Mouse (Mus musculus) cerebellum, adult 11-12 months (tissue): ENCODE measurements at regions not wholly inside any gene's neighbourhood (a gene's known extent, or its start where the extent isn't known, plus 50 kb on each side); places are given as distances from the start of the nearest gene placed in this dataset.
"Not testable (repeated sequence)": the region's sequence is repeated elsewhere in the genome, so short reads cannot be mapped to it uniquely, and the experiment has no call there.

ENCODE experiments used
- DNase-seq: peaks from one replicate; pipeline ENCODE4 v3.0.0; 2022

DNA sequence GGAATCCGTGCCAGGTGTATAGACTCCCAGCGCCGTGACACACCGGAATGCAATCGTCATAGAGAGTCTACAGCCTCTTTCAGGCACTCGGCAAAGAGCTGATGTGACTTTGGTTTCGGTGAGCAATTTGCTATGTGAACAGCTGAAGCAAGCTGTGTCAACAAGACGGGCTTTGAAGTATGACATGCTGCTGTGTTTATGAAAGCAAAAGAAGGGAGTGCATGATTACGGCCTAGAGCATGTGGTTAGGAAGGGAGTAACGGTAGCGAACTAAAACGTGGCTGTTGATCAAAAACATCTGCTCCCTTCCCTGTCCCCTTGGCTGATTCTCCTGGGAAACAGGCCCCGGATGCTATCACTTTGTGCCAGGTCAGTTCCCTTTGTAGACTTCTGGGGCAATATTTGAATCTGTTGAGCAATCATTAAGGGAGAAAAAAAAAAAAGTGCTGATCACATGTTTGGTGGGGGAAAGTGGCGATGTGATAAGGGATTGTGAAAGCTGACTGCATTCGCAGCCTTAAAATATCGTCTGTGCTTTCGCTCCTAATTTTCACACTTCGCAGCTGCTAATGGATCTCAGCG, 764.3 kb downstream of the Robo2 start:
- DNase-seq = no peak

DNA sequence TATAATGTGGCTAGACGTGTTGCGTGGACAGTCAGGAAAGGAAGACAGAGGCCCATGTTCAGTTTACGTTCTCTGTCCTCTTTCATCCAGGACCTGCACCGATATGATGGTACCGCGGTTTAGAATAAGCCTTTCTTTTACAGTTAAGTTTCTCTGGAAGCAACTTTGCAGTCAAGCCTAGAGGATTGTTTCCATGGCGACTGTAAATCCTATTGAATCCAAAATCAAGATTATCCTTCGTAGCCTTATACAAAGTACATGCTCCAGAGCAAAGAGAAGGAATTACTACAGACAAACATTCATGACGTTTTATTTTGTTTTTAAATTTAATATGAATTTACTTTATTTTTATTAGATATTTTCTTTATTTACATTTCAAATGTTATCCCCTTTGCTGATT, 798.6 kb downstream of the Robo2 start:
- no peak for DNase-seq

DNA sequence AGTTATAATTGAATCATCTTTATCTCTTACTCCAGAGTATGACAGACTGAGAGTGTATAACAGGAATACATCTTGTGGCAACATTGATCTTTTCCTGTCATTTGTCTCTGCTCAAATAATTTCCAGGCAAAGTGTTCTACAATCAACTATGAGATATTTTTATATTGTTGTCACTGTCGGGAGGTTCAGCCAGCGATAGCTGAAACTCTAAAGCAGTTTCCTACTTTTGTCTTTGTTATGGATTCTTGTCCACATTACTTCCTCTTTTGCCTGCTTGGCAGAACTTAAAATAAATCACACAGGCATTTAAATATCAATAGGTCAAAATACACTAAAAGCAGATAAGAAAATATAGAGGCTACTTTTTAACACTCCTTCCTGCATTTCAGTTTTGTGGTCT, 820.2 kb downstream of the Robo2 start:
- DNase-seq = no peak

DNA sequence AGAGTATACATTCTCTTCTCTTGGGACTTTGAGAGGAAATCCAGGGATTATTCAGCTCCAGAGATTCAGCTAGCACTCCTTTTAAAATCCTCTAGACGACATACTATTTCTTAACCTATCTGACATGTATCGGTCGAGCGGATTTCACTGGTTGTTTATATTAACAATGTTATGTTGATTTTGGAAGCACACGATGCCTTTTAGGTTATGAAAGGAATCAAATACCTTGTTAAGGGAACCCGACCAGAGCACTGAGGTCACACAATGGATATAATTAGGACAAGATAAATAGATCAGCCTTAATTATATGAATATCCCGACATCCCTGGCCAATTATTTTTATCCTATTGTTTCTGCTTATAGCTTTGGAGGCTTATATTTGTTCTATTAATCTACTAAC, 850.4 kb downstream of the Robo2 start:
- DNase-seq = no peak

DNA sequence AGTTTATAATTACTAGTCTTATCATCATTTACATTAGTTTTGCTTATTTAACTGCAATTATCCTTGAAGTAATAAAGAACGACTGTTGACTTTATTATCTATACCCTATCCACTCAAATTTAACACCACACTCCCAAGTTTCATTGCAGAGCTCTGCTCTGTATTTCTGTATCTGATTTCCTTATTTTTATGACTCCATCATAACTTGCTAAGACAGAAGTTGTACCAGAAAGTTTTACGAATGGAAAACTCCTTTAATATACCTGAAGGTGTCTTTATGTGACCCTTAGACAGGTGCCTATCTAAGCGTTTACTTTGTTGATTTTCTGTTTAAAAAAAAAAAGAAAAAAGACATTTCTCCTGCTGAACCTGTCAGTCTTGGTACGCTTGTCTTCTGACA, 854.7 kb downstream of the Robo2 start:
- DNase-seq = no peak

DNA sequence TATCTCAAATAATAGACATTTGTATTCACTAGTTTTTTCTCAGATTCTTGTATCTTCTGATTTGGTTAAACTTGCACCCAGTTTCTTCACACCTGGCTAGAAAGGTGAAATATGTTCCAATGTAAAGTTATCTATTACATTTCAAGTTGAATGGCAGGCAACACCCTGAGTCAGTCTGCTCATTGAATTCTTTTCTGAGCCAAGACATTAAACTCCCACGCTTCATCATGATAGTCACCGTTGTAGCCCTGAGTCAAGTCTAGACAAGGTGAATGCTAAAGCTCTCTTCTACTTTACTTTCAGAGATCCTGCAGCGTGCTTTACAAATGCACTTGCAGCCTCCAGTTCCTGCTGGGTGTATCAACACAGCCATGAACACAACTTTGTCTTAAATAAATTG, 868.0 kb downstream of the Robo2 start:
- DNase-seq = no peak

DNA sequence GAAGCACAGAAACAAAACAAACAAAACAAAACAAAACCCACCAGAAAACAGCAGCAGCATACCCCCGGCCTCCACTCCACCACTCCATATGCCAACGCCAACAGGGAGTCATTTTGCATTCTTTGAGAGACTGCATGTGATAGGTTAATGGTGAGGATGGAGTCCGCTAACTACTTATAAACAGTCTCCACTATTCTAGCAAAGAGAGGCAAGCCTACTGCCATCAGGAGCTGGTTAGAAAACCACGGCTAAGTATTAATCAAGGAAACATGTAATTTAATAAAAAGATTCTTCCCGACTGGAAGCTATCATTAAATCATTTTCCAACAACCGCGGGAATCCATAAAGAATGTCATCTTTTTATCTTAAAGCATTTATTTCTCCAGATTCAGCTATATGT, 873.6 kb downstream of the Robo2 start:
- DNase-seq = no peak

DNA sequence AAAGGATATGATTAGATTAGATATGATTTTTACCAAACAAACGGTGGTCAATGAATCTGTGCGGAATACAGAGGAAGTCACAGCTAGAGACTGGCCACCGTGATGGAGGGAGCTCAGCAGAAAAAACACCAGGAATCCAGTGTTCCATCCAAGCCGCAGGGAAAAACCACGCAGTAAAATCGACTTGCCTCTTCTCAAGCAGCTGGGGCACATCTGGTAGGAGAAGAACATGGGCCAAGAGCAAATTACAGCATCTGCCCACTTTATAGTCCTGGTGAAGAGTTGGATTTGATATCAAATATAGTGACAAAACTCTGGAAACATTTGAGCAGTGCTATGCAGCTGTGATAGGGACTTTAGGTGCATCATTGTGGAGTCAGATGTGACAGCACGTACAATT, 874.1 kb downstream of the Robo2 start:
- no peak for DNase-seq

DNA sequence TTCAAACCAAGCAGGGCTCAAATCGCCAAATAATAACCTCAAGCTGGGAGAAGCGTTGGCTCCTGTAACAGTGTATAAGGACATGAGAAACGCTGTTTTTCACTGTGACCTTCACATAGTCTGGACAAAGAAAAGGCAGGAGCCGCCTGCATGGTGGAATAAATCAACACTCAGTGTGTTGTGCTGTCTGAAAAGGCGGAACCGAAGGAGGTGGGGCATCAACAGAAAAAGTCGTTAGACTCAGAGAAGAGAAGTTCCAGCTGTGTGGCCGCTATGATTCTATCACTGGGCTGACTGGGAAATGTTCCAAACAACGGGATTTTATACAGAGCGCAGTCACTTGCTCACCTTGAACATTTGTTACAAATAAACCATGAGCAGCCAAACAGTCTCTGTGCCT, 881.4 kb downstream of the Robo2 start:
- no peak for DNase-seq

DNA sequence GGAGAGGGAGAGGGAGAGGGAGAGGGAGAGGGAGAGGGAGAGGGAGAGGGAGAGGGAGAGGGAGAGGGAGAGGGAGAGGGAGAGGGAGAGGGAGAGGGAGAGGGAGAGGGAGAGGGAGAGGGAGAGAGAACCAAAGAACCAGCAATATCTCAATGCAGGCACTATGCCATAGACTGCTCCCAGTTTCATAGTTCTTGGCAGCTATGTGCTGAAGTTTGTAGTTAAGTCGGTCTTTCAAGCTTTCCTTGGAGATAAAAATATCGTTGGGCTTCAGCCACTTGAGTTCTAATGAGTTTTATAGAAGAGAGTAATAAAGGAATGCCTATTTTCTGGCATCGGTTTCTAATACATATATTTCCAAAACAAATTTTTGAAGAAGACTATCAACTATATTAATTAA, 888.7 kb downstream of the Robo2 start:
- DNase-seq = not testable (repeated sequence)

DNA sequence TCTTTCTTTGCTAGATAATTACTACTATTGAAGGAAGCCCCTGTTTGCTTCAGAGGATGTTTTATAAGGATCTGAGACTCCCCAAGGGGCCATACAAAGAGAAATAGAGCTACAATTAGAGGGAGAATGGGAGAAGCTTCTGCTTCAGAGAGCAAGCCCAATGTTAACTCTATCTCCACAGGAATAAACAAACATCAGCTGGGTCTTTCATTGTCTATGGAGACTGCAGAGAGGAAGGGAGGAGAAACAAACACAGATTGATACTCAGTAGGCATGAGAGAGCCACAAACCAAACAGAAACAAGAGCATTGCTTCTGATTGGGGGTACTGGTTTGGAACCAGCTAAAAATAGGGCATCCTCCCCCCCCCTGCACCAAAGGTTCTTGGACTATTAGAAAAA, 906.9 kb downstream of the Robo2 start:
- no peak for DNase-seq

DNA sequence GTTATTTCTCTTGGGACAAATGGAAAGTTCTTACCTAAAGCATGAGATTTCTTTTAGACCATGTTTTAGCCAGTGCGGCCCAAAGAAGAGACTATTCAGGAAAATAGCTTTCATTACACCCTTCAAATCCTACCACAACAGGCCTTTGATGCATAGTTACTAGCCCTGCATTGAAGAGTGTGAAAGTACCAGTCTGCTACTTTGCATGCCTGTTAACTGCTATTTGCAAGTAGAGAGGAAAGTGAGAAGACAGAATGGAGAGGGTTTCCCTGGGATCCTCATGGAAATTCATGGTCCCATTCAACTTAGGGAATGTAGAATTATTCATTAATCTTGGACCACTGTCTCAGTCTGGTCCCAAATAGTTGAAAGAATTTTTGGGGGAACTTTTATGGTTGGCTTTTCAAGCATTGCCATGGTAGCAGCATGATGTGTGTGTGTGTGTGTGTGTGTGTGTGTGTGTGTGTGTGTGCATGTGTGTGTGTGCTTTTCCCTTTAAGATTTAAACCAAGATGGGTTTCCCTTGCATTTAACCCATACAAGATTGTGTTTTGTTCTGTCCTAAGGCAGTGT, 912.9 kb downstream of the Robo2 start:
- no peak for DNase-seq

DNA sequence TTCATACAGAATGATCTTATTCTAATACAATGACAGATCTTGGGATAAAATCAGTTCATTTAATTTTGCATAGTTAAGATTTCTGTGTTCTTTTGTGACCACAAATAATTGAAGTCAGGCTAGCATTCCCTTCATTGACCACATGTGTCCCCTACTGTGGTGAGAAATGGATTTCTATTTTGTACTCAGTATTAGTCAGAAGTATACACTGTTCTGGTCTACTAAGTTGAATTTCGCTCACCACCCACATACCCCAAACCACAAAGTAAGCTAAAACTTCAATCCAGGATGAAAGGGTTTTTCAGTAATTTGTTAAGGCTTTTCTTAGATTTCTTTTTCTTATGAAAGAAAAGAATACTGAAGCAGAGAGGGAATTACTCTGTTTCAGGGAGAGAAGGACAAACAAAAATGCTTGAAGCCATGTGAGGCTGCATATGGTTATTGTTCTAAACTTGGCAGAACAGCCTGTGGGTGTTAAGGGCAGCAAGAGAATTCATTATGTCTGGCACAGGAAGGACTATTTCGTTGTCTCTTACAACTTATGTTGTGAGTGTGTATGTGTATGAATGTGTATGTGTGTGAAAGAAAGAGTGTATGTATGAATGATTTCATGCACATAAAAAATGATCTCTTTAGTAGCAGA, 928.3 kb downstream of the Robo2 start:
- no peak for DNase-seq

DNA sequence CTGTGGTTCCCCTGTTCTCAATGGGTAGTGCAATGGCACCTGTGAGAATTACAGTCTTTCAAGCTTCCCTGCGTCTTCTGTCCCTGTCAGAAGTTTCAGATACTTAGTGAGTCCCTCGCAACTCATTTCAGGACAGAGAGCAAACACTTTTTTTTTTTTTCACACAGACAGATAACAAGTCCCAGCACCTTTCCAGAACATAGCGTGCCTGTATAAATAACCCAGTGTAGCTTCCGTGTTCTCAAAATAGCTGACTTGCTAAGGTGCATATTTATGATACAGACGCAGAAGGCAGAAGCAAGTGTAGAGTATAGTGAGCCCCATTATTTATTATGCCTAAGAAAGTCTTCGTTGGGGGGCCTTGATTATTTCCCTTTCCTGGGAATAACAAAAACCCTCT, 929.4 kb downstream of the Robo2 start:
- no peak for DNase-seq

DNA sequence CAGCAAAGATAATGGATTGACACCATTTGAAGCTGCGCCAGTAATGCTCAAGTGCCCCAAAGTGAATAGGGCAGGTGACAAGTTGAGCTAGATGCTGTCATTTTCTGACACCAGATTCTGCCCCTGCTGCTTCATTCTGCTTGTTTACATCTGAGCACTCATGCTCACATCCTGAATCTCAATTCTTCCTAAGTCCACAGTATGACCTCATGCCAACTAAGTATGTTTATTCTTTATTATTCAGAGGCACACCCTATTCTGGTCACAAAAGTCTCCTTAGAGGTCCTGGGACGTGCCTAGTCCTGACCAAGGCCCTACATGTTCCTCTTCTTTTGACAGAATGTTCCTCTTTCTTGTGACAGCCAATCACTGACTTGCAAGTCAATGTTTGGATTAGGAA, 938.1 kb downstream of the Robo2 start:
- DNase-seq = no peak

DNA sequence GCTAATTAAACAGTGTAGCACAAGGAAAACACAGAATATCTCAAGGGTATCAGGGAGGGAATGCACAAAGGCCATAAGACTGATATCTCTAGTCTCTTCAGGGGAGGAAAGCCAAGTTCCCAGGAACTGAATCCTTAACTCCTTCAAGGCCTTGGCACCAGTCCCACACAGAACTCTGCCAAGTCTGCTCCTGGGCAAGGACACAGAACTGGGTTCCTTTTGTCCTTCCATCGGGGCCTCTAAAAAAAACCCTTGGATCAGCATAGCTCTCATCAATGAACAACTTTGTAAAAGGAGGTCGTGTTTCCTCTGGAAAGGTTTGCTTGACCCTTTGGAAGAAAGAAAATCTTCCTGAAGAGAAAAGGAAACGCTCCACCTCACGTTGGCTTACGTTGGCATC, 940.1 kb downstream of the Robo2 start:
- no peak for DNase-seq

DNA sequence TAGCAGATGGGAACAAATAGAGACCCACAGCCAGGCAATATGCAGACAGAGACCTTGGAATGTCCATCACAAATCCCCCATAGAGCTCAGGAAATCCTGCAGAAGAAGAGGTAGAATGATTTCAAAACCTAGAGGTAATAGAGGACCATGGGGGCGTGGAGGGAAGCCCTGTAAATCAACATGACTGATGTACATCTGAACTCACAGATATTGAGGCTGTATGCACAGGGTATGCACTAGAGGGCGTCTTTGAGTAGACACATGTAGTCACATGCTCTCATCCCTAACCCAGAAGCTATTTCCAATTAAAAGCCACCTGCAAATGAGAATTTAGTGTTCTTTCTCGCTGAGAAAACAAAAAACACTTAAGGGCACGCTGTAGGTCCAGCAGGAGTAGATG, 941.1 kb downstream of the Robo2 start:
- no peak for DNase-seq

DNA sequence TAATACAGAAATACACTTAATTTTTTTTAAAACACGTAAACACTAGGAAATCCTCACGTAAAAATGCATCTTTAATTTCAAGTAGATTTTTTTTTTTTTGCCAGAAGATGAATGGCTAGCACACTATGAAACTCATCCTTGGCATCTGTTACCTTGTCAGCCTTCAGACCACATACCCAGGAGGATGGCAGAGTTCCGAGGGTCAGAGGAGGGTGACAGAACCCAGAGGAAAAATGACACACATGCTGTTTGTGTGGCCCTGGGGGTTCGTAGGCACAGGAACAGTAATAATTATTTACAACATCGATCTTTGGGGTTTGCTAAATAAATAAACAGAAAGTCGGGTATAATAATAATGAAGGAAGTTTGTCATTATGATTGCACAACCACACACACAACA, 945.3 kb downstream of the Robo2 start:
- no peak for DNase-seq

DNA sequence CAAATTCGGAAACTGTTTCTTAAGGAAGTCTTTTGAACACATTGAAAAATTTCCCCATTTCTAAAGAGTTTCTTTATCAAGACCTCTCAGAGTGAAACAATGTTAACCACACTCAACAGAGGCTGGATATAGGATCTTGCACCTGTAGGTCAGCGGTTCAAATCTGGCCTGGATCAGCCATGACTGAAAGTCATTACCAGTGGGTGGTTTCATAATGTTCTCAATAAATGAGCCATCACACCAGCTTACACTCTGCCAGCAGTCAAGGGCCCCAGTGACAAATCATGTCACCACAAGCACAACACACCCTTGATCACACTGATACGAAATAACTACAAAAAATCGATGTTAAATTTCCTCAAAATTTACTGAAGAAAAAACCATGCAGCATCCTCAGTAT, 949.1 kb downstream of the Robo2 start:
- DNase-seq = no peak

DNA sequence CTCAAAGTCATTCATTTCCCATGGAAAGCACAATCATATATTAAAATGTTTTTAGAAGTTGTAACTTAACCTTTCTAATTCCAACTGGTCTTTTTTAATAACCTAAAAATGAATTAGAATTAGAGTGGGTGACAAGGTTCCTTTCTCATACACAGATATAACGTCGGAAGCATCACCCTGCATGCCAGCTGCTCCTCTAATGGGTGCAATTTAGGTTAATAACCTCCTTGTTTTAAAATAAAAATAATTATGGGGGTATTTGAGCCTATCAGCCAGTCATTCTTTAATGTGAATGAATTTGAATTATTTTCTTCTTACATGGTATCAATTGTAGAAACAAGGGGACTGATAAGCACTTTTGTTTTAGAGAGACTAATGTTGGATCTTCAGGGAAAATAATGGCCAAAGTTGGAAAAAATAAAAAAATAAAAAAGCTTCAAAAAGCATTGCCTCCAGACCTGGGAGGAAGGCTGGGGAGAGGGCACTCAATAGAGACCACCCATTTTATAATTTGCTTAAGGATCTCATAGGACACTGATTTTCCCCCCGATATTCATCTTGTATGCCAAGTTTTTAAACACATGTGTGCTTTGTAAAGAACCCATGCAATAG, 960.9 kb downstream of the Robo2 start:
- DNase-seq = no peak

DNA sequence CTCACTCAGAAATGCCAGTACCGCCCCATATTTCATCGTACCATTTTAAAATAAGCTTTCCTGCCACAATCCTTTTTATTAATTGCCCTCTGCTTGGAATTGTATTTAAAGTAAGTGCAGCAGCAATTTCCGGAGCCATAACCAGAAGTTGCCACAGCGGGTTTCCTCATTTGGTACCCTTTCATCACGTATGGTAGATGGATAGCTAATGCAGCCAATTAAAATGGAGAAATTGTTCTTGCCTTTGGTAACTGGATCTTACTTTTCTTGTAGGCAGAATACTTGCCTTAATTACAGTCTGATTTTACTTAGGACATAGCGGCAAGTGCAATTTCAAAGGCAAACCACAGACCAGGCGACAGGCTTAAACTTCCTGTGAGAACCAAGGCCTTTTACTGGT, 961.8 kb downstream of the Robo2 start:
- no peak for DNase-seq

DNA sequence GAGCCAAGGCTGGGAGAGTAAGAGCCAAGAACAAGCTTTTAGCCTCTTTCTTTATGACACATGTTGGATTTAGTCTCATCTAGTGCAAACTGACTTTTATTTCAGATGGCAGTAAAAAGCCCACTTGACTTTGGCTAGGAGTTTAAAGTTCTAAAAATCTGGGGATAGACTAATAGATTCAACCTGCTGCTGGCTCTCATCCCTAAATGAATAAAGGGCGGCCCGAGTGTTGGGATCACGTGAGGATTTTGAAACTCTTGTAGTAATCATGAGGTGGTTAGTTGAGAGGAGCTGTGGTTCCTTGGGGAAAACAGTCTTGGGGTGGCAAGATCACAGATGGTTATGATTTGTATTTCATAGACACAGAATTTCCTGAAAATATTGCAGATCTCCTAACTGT, 975.9 kb downstream of the Robo2 start:
- DNase-seq = no peak

DNA sequence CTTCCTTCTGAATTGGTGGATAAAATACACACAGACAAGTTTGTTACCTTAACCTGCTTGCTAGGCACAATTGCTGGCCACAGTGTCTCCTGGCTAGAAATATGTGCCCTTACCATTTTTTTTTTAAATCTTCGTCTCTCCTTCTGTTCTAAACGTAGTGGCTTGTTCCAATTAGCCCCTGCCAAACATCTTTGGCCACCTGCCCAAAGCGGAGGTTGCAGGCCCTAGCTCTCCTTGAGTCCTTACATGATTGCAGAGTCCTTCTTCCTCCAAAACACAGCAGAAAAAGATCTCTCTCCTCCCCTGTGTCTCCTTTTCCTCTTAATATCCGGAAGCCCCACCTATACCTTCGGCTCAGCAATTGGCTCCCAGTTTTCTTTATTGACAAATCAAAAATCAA, 986.8 kb downstream of the Robo2 start:
- no peak for DNase-seq

DNA sequence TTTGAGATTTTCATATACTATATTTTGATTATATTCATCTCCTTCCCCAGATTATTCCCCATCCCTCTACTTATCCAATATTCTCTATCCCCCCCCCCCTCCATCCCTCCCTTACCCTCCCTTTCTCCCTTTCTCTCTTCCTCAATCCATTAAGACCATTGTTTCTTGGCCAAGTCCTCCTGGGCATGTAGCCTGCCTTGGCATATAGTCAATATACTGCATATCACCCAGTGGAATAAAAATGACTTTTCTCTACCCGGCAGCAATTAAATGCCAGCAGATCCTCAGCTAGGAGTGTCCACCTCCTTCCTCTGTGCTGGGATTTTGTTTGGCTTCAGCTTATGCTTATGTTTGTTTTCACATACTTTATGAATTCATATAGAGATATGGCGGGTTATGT, 987.3 kb downstream of the Robo2 start:
- DNase-seq = no peak

DNA sequence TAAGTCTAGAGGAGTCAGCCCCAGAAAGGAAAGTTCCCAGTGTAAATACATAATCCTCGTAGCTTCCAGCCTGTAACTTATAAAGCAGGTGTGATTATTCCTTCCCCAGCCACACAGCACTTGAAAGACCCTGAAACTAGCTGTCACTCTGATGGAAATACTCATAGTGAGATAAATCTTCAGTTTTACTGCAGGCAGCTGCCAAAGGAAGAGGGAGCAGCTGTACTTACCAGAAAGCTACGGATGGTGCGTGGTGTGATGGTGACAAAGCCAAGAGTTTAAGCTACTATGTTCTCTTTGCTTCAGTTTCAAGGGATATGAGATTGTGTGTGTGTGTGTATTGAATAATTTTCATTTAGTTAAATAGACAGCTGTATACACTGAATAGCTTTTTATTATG, 1007.1 kb downstream of the Robo2 start:
- DNase-seq = no peak
